Mouse (Mus musculus) ES-E14 (cell line): ENCODE data around the gene Hist1h2bc.

ENCODE experiments used
- HCFC1 ChIP-seq: IDR thresholded peaks from 2 replicates; pipeline ENCODE4 v1.6.1; 2012; ENCODE audit warnings: low read length, inconsistent platforms, borderline replicate concordance; ENCODE audit not compliant: insufficient read depth
- ZNF384 ChIP-seq: IDR thresholded peaks from 2 replicates; pipeline ENCODE4 v1.6.1; 2012; ENCODE audit warnings: low read depth, low read length, inconsistent platforms

- TF ChIP-seq ZNF384: no peak
- TF ChIP-seq HCFC1: no peak
Measured at GRCm38 (mm10) chr13:23716261-23717042, 32.5 kb downstream of the Hist1h2bc start.
